Mouse (Mus musculus): ENCODE data around the gene Tmppe. TPM values are rescaled to one million over a fixed set of nuclear protein-coding genes. Genes with fewer than 3 reads are reported as not detected.

The Tmppe gene
- polyA plus RNA-seq, 1 experiment from 2014 or later = 10.1 TPM

DNA sequence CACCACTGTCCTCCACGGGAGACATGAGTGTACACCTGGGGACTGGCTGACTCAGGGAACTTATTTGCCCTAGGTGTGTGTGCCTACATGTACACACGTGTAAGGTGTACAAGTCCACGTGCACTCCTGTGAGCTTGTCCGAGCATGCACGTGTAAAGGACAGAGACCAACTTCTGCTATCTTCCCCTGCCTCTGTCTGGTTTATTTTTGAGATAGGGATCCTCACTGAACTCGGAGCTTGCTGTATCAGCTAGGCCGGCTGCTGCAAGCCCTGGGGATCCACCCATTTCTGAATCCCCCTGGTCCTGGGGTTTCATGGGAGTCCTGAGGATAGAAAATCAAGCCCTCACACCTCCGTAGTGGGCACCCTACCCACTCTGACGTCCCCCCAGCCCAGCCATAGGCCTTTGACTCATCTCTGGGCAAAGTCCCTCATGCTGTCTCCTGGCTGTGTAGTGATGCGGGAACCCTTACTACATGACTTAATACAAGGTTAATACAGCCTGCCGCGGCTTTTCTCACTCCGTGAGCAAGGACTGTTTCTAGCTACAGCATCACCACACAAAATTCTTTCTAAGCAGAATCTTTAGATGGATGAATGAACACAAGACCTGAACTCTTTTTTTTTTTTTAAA lies 48.3 kb downstream of the Tmppe start:
- Histone ChIP-seq H3K4me2 (no peak overlapping the region), H3K4me1 (no peaks in the 10 kb centered on the region), H3K4me3 (no peak overlapping the region), H3K27me3 (no peaks in the 10 kb centered on the region), H3K9ac (no peak overlapping the region), H3K27ac (no peak overlapping the region), H3K36me3 (no peaks in the 10 kb centered on the region), H3K9me3 (no peaks in the 10 kb centered on the region)
- ATAC-seq (ENCODE audit: borderline replicate concordance, extremely low read depth, low FRiP score, low TSS enrichment) = no peak
- 80% methylated on average over 13 of the region's 13 CpGs for WGBS

DNA sequence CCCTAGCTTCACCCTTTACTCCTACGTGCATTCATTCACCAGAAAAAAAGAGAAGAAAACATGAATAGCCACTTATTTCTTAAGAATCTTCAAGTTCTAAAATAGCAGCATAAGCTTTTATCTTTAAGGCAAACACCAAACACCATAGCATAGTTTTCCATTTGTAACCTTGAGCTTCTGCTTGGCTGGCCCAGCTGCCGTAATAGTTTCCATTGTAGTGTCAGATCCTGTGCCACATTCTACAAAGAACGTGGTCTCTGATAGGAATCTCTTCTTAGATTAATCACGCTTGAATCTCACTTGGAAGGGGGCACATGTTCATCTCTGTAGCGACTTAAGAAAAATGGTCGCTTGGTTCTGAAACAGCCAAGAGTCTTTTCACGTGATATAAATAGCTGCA lies 50.7 kb downstream of the Tmppe start:
- Histone ChIP-seq H3K4me2 (no peak overlapping the region), H3K36me3 (no peaks in the 10 kb centered on the region), H3K9me3 (no peaks in the 10 kb centered on the region), H3K9ac (no peak overlapping the region), H3K27ac (no peak overlapping the region), H3K27me3 (no peaks in the 10 kb centered on the region), H3K4me1 (no peaks in the 10 kb centered on the region), H3K4me3 (no peak overlapping the region)
- 75% methylated on average over 7 of the region's 7 CpGs for WGBS
- no peak for ATAC-seq (ENCODE audit: borderline replicate concordance, extremely low read depth, low FRiP score, low TSS enrichment)

DNA sequence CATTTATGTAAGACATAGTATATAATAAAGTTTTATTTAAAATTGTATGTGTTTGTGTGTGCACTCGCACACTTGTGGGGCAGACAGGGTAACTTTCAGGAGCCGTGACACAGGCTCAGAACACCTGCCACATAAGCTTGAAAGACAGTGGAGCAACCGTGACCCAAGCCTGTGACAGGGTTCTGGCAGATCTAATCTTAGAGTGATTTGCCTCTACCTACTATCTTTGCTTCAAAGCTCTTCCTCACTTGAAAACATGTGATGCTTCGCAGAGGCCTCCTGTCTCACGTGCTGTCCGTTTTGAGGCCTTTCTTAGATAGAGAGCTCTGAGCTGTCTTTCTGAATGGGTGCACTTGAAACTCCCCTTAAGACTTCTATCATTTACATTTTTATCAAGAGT lies 51.5 kb downstream of the Tmppe start:
- H3K4me1 ChIP-seq = no peaks in the 10 kb centered on the region
- no peak overlapping the region for H3K4me3 ChIP-seq
- no peaks in the 10 kb centered on the region for H3K9me3 ChIP-seq
- no peak overlapping the region for H3K27ac ChIP-seq
- WGBS = 82% methylated on average over 6 of the region's 6 CpGs
- no peaks in the 10 kb centered on the region for H3K27me3 ChIP-seq
- ATAC-seq (ENCODE audit: borderline replicate concordance, extremely low read depth, low FRiP score, low TSS enrichment) = no peak
- no peak overlapping the region for H3K4me2 ChIP-seq
- H3K36me3 ChIP-seq = peaks cover 3% of the 10 kb centered on the region
- H3K9ac ChIP-seq = no peak overlapping the region

DNA sequence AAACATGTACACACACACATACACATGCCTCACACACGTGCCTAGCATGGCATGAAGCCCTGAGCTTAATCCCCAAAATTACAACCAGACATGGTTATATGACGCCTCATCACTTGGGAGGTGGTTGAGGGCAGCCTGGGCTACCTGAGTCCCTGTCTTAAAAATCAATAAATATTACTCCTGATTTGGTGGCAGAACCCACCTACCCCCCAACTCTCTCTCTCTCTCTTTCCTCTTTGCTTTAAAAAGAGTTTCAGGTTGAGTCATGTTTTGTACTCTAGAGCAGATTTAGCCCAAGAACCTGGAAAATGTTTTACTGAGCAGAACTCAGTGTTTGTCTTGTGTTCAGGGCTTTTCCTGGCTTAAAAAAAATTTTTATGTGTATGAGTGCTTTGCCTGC lies 54.5 kb downstream of the Tmppe start:
- Histone ChIP-seq H3K4me2 (no peak overlapping the region), H3K9ac (no peak overlapping the region), H3K9me3 (no peaks in the 10 kb centered on the region), H3K36me3 (peaks cover 15% of the 10 kb centered on the region), H3K4me1 (no peaks in the 10 kb centered on the region), H3K27ac (no peak overlapping the region), H3K4me3 (no peak overlapping the region), H3K27me3 (no peaks in the 10 kb centered on the region)
- ATAC-seq (ENCODE audit: borderline replicate concordance, extremely low read depth, low FRiP score, low TSS enrichment) = no peak
- WGBS = 82% methylated on average over 2 of the region's 2 CpGs

Other genes with a start within 250 kb of the Tmppe start
- 0.39 TPM in 1 of 2 replicates, not detected in the other for gene Bcl2a1c, start 71.0 kb upstream of the Tmppe start, polyA plus RNA-seq (2015; fragmentation: Nextera tagmentation; extraction: Ambion mirVana)
- gene Crtap, start 10.4 kb upstream of the Tmppe start, polyA plus RNA-seq (2015; fragmentation: Nextera tagmentation; extraction: Ambion mirVana) = 153 and 159 TPM in 2 replicates
- gene Glb1, start within 50 bp of the Tmppe start, polyA plus RNA-seq (2015; fragmentation: Nextera tagmentation; extraction: Ambion mirVana) = 42.6 and 47.7 TPM in 2 replicates
- gene Ccr4, start 103.8 kb downstream of the Tmppe start, polyA plus RNA-seq (2015; fragmentation: Nextera tagmentation; extraction: Ambion mirVana) = 0.37 TPM in 1 of 2 replicates, not detected in the other
- 0.23 TPM in 1 of 2 replicates, not detected in the other for gene C130032M10Rik, start 114.6 kb downstream of the Tmppe start, polyA plus RNA-seq (2015; fragmentation: Nextera tagmentation; extraction: Ambion mirVana)
- gene Trim71, start 163.3 kb downstream of the Tmppe start, polyA plus RNA-seq (2015; fragmentation: Nextera tagmentation; extraction: Ambion mirVana) = 1.2 TPM in 2 replicates
- 63.0 and 65.3 TPM in 2 replicates for gene Cnot10, start 239.1 kb downstream of the Tmppe start, polyA plus RNA-seq (2015; fragmentation: Nextera tagmentation; extraction: Ambion mirVana)